Mouse (Mus musculus) forelimb bud, embryonic 11.5 days (tissue): ENCODE results near the gene Xlr4c.
A peak's percentile ranks its signal among the peaks of the same experiment; 100 is the strongest.
"Not testable (repeated sequence)": the region's sequence is repeated elsewhere in the genome, so short reads cannot be mapped to it uniquely, and the experiment has no call there.

Experiments used
- DNase-seq: peaks from one replicate; pipeline ENCODE4 v3.0.0-alpha.2; 2012; ENCODE audit warnings: low read depth, low spot score

The Xlr4c gene

GRCm38 (mm10) chrX:73242821-73243325, at the start of gene Xlr4c:
Xlr4c (minus strand) TSS chrX:73243130.
- DNase-seq, result not testable (repeated sequence)

DNA sequence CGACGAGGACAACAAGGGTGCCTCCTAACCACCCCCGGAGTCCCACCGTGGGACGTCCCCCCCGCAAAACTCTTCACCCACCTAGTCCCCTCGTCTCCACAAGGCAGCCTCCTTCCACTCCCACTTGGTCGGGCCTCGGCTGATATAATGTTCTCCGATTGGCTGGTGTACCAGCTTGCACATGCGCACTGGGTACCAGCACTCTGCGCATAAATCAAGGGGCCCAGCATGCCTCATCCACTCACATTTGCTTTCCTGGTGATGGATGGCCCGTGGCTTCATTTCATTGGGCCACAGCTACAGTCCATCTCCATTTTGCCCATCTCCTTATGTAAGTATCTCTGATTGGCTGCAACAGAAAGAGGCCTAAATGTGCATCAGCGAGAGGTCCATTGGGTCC, 22.3 kb upstream of the Xlr4c start, which contains the start of gene Xlr3c:
Gene Xlr3c, minus strand, starts transcription at position 121 of the 400 bp plus-strand sequence.
- not testable (repeated sequence) for DNase-seq

- not testable (repeated sequence) for DNase-seq
Measured at GRCm38 (mm10) chrX:73262428-73262827, 19.5 kb upstream of the Xlr4c start.

DNA sequence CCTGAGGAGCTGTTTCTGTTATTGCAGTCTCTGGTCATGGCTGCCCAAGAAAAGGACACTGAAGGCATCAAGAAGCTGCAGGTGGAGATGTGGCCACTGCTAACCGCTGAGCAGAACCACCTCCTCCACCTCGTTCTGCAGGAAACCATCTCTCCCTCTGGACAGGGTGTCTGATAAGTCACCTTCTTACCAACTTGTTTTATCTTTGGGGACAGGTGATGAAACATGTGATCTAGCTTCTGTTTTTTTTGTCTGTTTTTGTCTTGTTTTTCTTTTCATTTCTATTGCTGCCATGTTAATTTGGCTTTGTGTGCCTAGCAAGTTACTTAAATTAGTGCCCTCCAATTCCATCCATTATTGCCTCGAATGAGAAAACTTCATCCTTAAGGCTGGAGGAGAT, 13.6 kb downstream of the Xlr4c start:
- DNase-seq, result no peak

- DNase-seq, result no peak
Measured at GRCm38 (mm10) chrX:73228606-73229214, 14.2 kb downstream of the Xlr4c start.

DNA sequence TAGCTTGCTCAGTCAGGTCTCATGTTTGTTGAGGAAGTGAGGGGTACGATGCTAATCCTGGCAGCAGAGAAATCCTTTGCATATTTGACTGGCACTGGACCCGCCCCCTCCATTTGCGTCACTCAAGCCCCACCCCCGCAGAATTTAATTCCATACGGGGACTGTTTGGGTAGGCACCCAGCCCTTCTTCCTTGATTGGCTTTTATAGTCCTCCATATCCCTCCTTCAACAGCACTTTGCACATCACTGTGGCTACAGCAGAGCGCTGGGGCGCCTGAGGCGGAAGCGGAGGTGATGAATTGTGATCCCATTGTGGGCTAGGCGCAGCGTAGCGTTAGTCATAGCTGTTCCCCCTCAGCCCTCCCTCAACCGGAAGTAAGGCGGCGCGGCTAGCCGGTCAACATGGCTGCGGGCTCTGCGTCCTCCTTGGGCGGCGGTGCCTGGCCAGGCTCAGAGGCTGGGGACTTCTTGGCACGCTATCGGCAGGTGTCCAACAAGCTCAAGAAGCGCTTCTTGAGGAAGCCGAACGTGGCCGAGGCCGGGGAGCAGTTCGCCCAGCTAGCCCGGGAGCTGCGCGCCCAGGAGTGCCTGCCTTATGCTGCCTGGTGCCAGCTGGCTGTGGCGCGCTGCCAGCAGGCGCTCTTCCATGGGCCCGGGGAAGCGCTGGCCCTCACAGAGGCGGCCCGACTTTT, 14.9 kb downstream of the Xlr4c start, which contains the start of gene F8a:
Gene F8a, plus strand, starts transcription at position 378 of the 692 bp plus-strand sequence.
- peak; percentile 63 for DNase-seq

DNA sequence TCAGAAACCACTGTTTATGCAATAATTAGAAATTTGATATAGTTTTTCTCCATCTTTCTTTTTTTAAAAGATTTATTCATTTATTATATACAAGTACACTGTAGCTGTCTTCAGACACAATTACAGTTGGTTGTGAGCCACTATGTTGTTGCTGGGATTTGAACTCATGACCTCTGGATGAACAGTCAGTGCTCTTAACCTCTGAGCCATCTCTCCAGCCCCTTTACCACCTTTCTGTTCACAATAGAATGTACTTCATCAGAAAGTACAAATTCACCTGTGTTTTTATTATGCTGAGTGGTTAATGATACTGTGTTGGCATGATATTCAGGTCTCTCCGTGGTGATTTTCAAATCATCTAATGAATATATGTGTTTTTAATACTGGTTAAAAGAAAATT, 17.6 kb downstream of the Xlr4c start:
- DNase-seq, result no peak

GRCm38 (mm10) chrX:73213819-73214564, 28.9 kb downstream of the Xlr4c start, which contains the start of gene Xlr4b:
Xlr4b (plus strand) TSS chrX:73214333.
- DNase-seq, result not testable (repeated sequence)

DNA sequence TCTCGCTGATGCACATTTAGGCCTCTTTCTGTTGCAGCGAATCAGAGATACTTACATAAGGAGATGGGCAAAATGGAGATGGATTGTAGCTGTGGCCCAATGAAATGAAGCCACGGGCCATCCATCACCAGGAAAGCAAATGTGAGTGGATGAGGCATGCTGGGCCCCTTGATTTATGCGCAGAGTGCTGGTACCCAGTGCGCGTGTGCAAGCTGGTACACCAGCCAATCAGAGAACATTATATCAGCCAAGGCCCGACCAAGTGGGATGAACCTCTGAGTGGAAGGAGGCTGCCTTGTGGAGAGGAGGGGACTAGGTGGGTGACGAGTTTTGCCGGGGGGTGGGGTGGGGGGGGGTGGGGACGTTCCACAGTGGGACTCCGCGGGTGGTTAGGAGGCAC, 51.0 kb downstream of the Xlr4c start, which contains the start of gene Xlr3b:
Gene Xlr3b, plus strand, starts transcription at position 274 of the 400 bp plus-strand sequence.
- peak; percentile 0 for DNase-seq
